Mouse (Mus musculus): ENCODE measurements around the gene Acnat2. TPM values are rescaled to one million over a fixed set of nuclear protein-coding genes. Genes with fewer than 3 reads are reported as not detected.
"Not testable (repeated sequence)": the region's sequence is repeated elsewhere in the genome, so short reads cannot be mapped to it uniquely, and the experiment has no call there.

The Acnat2 gene
- polyA plus RNA-seq (2015; fragmentation: Nextera tagmentation; extraction: Ambion mirVana), result not detected in 2 replicates

DNA sequence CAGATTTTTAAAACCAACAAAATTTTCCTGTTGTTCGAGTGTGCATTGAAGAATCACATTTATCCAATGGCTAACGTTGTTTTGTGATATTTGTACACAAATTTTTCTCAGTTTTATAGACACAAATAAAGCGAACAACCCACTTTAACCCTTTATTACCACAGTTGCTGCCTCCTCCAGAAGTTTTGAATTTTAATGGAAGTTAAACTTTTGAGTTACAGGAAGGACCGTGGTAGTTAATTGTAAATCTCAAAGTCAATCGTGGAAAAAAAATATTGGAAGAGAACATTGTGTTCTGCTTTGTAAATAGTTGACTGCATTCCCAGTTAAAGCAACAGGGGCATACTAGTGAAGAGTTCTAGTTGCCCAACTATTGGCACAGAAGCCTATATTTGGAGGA lies at the start of gene Acnat2:
Acnat2 (minus strand) TSS at position 195 of the 400 bp plus-strand sequence.
- not testable (repeated sequence) for H3K4me2 ChIP-seq (ENCODE audit: low read length); H3K27me3 ChIP-seq (ENCODE audit: control insufficient read depth, insufficient read depth, low read depth, low read length); H3K4me3 ChIP-seq (ENCODE audit: low read depth, low read length); H3K36me3 ChIP-seq (ENCODE audit: control insufficient read depth, insufficient read depth, low read length); H3K27ac ChIP-seq (ENCODE audit: low read length); H3K9me3 ChIP-seq (replicated peaks; ENCODE audit: control insufficient read depth, low read length, poor library complexity, severe bottlenecking); H3K9ac ChIP-seq (ENCODE audit: low read depth, low read length); ATAC-seq; H3K4me1 ChIP-seq (ENCODE audit: control insufficient read depth, insufficient read depth, low read length)
- 89% methylated on average over 5 of the region's 5 CpGs for WGBS

DNA sequence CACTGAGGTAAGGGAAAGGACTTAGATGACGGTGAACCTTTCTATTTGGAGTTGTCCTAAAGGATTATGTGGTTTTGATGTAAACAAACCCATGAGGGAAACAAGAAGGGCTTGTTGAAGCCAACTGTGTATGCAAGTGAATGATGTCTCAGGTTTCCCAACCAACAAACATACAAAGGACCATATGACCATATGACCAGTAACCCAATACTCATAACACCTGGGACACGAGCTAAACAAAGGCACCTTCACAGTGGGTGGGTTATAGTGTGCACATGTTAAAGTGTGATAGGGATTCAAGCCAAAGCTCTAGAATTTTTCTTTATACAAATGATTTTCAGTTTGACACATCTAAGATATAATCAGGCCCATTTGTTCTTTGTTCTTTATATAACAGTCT lies 48.2 kb upstream of the Acnat2 start:
- Histone ChIP-seq H3K4me3 (ENCODE audit: low read depth, low read length) (no peak overlapping the region), H3K27me3 (ENCODE audit: control insufficient read depth, insufficient read depth, low read depth, low read length) (no peaks in the 10 kb centered on the region), H3K9ac (ENCODE audit: low read depth, low read length) (no peak overlapping the region), H3K36me3 (ENCODE audit: control insufficient read depth, insufficient read depth, low read length) (no peaks in the 10 kb centered on the region), H3K4me1 (ENCODE audit: control insufficient read depth, insufficient read depth, low read length) (no peaks in the 10 kb centered on the region), H3K27ac (ENCODE audit: low read length) (no peak overlapping the region), H3K4me2 (ENCODE audit: low read length) (no peak overlapping the region), H3K9me3 (replicated peaks; ENCODE audit: control insufficient read depth, low read length, poor library complexity, severe bottlenecking) (no peaks in the 10 kb centered on the region)
- WGBS, result 72% methylated on average over 2 of the region's 2 CpGs
- no peak for ATAC-seq

DNA sequence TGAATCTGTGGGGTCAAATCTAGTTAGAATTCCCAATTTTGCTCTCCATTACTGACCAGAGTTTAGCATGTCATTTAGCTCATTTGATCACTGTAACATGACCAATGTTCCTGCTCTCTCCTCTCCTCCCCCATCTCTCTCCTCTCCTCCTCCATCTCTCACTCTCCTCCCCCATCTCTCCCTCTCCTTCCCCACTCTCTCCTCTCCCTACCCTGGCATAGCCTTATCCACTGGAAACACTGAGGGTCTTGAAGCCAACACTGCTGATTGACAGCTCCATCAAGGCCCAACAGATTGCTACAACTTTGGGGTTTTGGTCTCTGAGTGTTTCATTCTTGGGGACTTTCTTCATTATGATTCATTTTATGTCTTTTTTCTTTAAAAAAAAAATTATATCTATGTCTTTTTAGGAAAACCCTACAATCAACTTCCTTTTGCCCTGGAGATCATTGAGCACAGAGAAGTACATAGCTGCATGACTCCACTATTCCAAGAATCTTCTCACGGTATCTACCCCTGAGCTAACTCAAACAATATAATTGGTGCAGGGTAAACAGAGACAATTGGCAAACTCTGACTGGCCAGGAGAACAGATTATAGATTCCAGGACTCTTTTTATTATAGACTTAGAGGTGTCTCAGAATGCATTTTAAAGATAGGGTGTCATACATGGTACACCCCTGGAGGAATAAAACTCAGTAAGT lies 44.0 kb upstream of the Acnat2 start:
- no peak overlapping the region for H3K4me3 ChIP-seq (ENCODE audit: low read depth, low read length)
- 63% methylated on average over 1 of the region's 1 CpGs for WGBS
- H3K36me3 ChIP-seq (ENCODE audit: control insufficient read depth, insufficient read depth, low read length), result no peaks in the 10 kb centered on the region
- H3K9me3 ChIP-seq (replicated peaks; ENCODE audit: control insufficient read depth, low read length, poor library complexity, severe bottlenecking), result no peaks in the 10 kb centered on the region
- H3K4me2 ChIP-seq (ENCODE audit: low read length), result no peak overlapping the region
- ATAC-seq, result no peak
- H3K27me3 ChIP-seq (ENCODE audit: control insufficient read depth, insufficient read depth, low read depth, low read length), result no peaks in the 10 kb centered on the region
- H3K27ac ChIP-seq (ENCODE audit: low read length), result no peak overlapping the region
- no peaks in the 10 kb centered on the region for H3K4me1 ChIP-seq (ENCODE audit: control insufficient read depth, insufficient read depth, low read length)
- no peak overlapping the region for H3K9ac ChIP-seq (ENCODE audit: low read depth, low read length)

DNA sequence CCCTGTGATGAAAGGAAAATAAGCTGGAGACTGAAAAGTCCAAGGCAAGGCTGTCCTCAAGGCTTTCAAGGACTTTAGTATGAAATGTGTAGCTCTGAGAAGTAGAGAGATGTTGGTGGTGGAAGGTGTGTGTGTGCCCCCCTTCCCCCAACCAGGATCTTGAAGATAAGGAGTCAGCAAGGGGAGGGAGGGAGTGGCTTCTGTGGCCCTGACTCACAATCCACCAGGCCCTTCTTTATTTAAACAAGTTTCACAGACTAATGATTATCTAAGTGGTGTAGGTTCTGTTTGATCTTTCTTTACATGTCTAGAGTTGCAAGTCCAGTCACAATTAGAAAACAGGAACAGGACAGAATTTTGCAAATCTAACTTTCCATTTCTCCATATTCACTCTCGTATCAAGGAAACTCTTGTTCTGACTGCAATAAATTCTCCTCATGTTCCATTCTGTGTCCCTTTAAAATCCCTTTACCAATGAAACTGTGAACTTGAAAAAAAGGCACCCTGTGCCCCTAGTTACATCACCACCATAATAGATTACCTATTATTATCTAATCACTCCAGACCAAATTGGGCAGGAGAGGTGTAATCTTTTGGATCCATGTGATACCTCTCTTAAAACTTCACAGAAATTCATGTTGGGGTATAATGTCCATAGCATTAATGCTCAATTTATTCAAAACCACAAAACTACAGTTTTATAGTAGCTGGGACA lies 43.3 kb upstream of the Acnat2 start:
- not testable (repeated sequence) for H3K4me3 ChIP-seq (ENCODE audit: low read depth, low read length); H3K9ac ChIP-seq (ENCODE audit: low read depth, low read length); ATAC-seq; H3K4me1 ChIP-seq (ENCODE audit: control insufficient read depth, insufficient read depth, low read length); H3K9me3 ChIP-seq (replicated peaks; ENCODE audit: control insufficient read depth, low read length, poor library complexity, severe bottlenecking); H3K36me3 ChIP-seq (ENCODE audit: control insufficient read depth, insufficient read depth, low read length); H3K27me3 ChIP-seq (ENCODE audit: control insufficient read depth, insufficient read depth, low read depth, low read length); H3K4me2 ChIP-seq (ENCODE audit: low read length); H3K27ac ChIP-seq (ENCODE audit: low read length)
- WGBS, result no CpG with 5 or more reads among the region's 1 CpGs

DNA sequence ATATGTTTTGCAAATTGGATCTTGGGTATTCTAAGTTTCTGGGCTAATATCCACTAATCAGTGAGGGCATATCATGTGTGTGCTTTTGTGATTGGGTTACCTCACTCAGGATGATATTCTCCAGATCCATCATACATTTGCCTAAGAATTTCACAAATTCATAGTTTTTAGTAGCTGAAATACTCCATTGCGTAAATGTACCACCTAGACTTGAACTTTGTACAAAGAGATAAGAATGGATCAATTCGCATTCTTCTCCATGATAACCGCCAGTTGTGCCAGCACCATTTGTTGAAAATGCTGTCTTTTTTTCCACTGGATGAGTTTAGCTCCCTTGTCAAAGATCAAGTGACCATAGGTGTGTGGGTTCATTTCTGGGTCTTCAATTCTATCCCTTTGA lies 29.0 kb upstream of the Acnat2 start:
- WGBS, result 98% methylated on average over 3 of the region's 3 CpGs
- ATAC-seq; H3K4me3 ChIP-seq (ENCODE audit: low read depth, low read length); H3K9me3 ChIP-seq (replicated peaks; ENCODE audit: control insufficient read depth, low read length, poor library complexity, severe bottlenecking); H3K4me1 ChIP-seq (ENCODE audit: control insufficient read depth, insufficient read depth, low read length); H3K36me3 ChIP-seq (ENCODE audit: control insufficient read depth, insufficient read depth, low read length); H3K27me3 ChIP-seq (ENCODE audit: control insufficient read depth, insufficient read depth, low read depth, low read length); H3K27ac ChIP-seq (ENCODE audit: low read length); H3K9ac ChIP-seq (ENCODE audit: low read depth, low read length); H3K4me2 ChIP-seq (ENCODE audit: low read length): not testable (repeated sequence)

DNA sequence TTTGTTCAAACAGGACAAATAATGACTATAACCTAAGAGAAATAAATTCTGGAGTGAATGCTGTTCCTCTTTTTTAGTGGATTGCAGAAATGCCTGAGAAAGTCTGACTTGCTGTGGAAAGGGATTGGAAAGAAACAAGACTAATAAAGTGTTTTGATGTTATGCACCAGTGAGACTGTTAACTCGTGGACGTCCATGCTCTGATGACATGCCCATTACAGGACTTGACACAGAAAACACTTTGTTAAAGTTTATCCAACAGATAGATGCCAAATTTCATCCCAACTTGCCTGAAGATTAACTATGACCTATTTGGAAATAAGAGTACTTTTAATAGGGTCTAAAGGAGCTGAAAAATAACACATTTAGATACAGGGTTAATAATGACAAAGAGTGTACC lies 2.2 kb upstream of the Acnat2 start:
- H3K27ac ChIP-seq (ENCODE audit: low read length); H3K27me3 ChIP-seq (ENCODE audit: control insufficient read depth, insufficient read depth, low read depth, low read length); H3K4me1 ChIP-seq (ENCODE audit: control insufficient read depth, insufficient read depth, low read length); H3K4me3 ChIP-seq (ENCODE audit: low read depth, low read length); H3K9me3 ChIP-seq (replicated peaks; ENCODE audit: control insufficient read depth, low read length, poor library complexity, severe bottlenecking); H3K36me3 ChIP-seq (ENCODE audit: control insufficient read depth, insufficient read depth, low read length); H3K9ac ChIP-seq (ENCODE audit: low read depth, low read length); ATAC-seq; H3K4me2 ChIP-seq (ENCODE audit: low read length): not testable (repeated sequence)
- 83% methylated on average over 2 of the region's 2 CpGs for WGBS

DNA sequence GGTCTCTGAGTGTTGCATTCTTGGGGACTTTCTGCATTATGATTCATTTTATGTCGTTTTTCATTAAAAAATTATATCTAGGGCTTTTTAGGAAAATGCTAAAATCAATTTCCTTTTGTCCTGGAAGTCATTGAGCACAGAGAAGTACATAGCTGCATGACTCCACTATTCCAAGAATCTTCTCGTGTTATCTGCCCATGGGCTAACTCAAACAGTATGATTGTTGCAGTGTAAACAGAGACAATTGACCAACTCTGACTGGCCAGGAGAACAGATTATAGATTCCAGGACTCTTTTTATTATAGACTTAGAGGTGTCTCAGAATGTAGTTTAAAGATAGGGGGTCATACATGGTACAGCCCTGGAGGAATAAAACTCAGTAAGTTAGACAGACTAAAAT lies 21.1 kb downstream of the Acnat2 start:
- H3K27ac ChIP-seq (ENCODE audit: low read length), result no peak overlapping the region
- H3K4me3 ChIP-seq (ENCODE audit: low read depth, low read length), result no peak overlapping the region
- H3K9me3 ChIP-seq (replicated peaks; ENCODE audit: control insufficient read depth, low read length, poor library complexity, severe bottlenecking), result no peaks in the 10 kb centered on the region
- no peaks in the 10 kb centered on the region for H3K4me1 ChIP-seq (ENCODE audit: control insufficient read depth, insufficient read depth, low read length)
- WGBS, result 52% methylated on average over 2 of the region's 2 CpGs
- no peaks in the 10 kb centered on the region for H3K36me3 ChIP-seq (ENCODE audit: control insufficient read depth, insufficient read depth, low read length)
- H3K4me2 ChIP-seq (ENCODE audit: low read length), result no peak overlapping the region
- H3K9ac ChIP-seq (ENCODE audit: low read depth, low read length), result no peak overlapping the region
- no peaks in the 10 kb centered on the region for H3K27me3 ChIP-seq (ENCODE audit: control insufficient read depth, insufficient read depth, low read depth, low read length)
- ATAC-seq, result no peak

DNA sequence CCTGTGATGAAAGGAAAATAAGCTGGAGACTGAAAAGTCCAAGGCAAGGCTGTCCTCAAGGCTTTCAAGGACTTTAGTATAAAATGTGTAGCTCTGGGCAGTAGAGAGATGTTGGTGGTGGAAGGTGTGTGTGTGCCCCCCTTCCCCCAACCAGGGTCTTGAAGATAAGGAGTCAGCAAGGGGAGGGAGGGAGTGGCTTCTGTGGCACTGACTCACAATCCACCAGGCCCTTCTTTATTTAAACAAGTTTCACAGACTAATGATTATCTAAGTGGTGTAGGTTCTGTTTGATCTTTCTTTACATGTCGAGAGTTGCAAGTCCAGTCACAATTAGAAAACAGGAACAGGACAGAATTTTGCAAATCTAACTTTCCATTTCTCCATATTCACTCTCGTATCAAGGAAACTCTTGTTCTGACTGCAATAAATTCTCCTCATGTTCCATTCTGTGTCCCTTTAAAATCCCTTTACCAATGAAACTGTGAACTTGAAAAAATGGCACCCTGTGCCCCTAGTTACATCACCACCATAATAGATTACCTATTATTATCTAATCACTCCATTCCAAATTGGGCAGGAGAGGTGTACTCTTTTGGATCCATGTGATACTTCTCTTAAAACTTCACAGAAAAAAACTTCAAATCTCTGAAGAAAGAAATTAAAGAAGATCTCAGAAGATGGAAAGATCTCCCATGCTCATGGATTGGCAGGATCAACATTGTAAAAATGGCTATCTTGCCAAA lies 24.2 kb downstream of the Acnat2 start:
- H3K27ac ChIP-seq (ENCODE audit: low read length); H3K4me1 ChIP-seq (ENCODE audit: control insufficient read depth, insufficient read depth, low read length); H3K36me3 ChIP-seq (ENCODE audit: control insufficient read depth, insufficient read depth, low read length); H3K4me2 ChIP-seq (ENCODE audit: low read length); H3K9ac ChIP-seq (ENCODE audit: low read depth, low read length); ATAC-seq; H3K27me3 ChIP-seq (ENCODE audit: control insufficient read depth, insufficient read depth, low read depth, low read length); H3K9me3 ChIP-seq (replicated peaks; ENCODE audit: control insufficient read depth, low read length, poor library complexity, severe bottlenecking); H3K4me3 ChIP-seq (ENCODE audit: low read depth, low read length): not testable (repeated sequence)
- WGBS, result 94% methylated on average over 2 of the region's 2 CpGs

DNA sequence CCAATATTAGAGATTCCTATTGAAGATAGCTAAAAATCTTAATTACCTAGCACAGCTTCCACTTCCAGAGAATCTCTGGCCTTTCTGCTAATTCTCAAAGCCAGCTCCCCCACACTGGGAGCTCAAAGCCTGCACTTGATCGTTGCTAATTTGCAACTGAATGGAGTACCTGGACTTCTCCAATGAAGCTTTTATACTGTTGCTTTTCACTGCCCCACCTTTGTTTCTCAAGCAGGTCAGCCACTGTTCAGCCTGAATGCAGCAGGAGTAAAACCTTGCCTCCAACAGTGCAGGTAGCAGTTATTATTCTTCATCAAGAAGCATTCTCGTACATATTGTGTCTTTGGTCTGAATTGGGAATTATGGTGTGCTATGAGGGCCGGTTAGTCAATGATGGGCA lies 39.9 kb downstream of the Acnat2 start:
- not testable (repeated sequence) for H3K36me3 ChIP-seq (ENCODE audit: control insufficient read depth, insufficient read depth, low read length); ATAC-seq; H3K9ac ChIP-seq (ENCODE audit: low read depth, low read length); H3K4me3 ChIP-seq (ENCODE audit: low read depth, low read length); H3K27me3 ChIP-seq (ENCODE audit: control insufficient read depth, insufficient read depth, low read depth, low read length); H3K9me3 ChIP-seq (replicated peaks; ENCODE audit: control insufficient read depth, low read length, poor library complexity, severe bottlenecking); H3K4me2 ChIP-seq (ENCODE audit: low read length); H3K4me1 ChIP-seq (ENCODE audit: control insufficient read depth, insufficient read depth, low read length); H3K27ac ChIP-seq (ENCODE audit: low read length)
- WGBS, result 79% methylated on average over 3 of the region's 3 CpGs
